In the genomic region with DNA sequence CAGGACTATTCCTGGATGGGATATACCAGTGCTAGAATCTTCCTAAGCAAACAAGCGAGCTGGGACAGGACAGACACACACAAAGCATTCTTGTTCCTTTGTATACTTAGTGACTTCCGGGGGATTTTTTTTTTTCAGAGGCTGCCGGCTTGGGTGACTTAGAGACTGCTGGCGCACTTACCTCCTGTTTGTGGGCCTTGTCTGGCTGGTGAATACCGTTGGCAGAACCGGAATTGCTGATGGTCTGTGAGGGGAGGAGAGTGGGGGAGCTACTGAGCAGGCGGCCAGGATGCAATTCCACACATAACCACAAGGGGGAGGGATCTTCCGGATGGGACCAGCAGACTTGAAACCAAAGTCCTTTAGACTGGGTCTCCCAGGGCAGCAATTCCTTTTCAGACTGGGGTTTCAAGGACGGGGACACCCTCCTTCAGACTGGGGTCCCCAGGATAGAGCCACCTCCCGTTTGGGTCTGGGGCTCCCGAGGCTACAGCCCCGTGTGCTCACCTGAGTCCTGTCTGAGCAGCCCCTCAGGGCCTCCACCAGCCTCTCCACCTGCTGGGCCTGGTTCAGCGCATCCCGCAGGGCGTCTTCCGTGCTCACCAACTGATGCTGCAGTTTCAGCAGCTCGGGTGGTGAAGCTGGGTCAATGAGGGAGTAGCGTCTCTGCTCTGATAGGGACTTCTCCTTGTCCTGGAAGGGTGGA, we compare ENCODE assay signal across 8 mouse cellular contexts. TPM values are rescaled to one million over a fixed set of nuclear protein-coding genes. Genes with fewer than 3 reads are reported as not detected.
DNase-seq lines count a peak whose midpoint lies in the region; ATAC-seq lines count a peak whose summit lies in the region.

No protein-coding gene starts in this region.

- peaks cover 41% of the 10 kb centered on the region for H3K36me3 ChIP-seq in heart, embryonic 14.5 days (ENCODE audit: control insufficient read depth, insufficient read depth, low read length)
- peaks cover 10% of the 10 kb centered on the region; the same call in 1 of the 2 replicates for H3K36me3 ChIP-seq in liver, embryonic 13.5 days
- peaks cover 83% of the 10 kb centered on the region for H3K36me3 ChIP-seq in neural tube, embryonic 13.5 days

- H3K27ac ChIP-seq in heart, embryonic 14.5 days (replicated peaks in 1 of 2; ENCODE audit: control insufficient read depth in 1 of 2, insufficient read depth in 1 of 2, low read depth in 2 of 2, low read length in 2 of 2) = 0 out of 4 replicates have a peak overlapping the region, but pooled peaks of 1 of the 2 experiments have one; percentile 37
- H3K27ac ChIP-seq in liver, embryonic 13.5 days = peak overlapping the region; percentile 43; the same call in 1 of the 2 replicates
- H3K27ac ChIP-seq in neural tube, embryonic 13.5 days (replicated peaks) = 0 out of 2 replicates have a peak overlapping the region, but pooled peaks have one; percentile 33

- H3K27me3 ChIP-seq in heart, embryonic 14.5 days (ENCODE audit: control insufficient read depth, insufficient read depth, low read length) = no peaks in the 10 kb centered on the region
- no peaks in the 10 kb centered on the region for H3K27me3 ChIP-seq in liver, embryonic 13.5 days
- no peaks in the 10 kb centered on the region for H3K27me3 ChIP-seq in neural tube, embryonic 13.5 days

- H3K9ac ChIP-seq in heart, embryonic 14.5 days (ENCODE audit: low read length) = 0 out of 2 replicates have a peak overlapping the region, but pooled peaks have one; percentile 41
- H3K9ac ChIP-seq in liver, embryonic 13.5 days = peak overlapping the region; percentile 26; the same call in 1 of the 2 replicates
- no peak overlapping the region for H3K9ac ChIP-seq in neural tube, embryonic 13.5 days

- H3K4me2 ChIP-seq in heart, embryonic 14.5 days (ENCODE audit: low read length) = no peak overlapping the region
- H3K4me2 ChIP-seq in liver, embryonic 13.5 days = 0 out of 2 replicates have a peak overlapping the region, but pooled peaks have one; percentile 14
- H3K4me2 ChIP-seq in neural tube, embryonic 13.5 days = no peak overlapping the region

- H3K4me1 ChIP-seq in heart, embryonic 14.5 days (ENCODE audit: control insufficient read depth in 2 of 2, insufficient read depth in 2 of 2, low read length in 2 of 2) = no peaks in the 10 kb centered on the region
- peaks cover 21% of the 10 kb centered on the region for H3K4me1 ChIP-seq in liver, embryonic 13.5 days (replicated peaks)
- peaks cover 23% of the 10 kb centered on the region for H3K4me1 ChIP-seq in neural tube, embryonic 13.5 days (replicated peaks)

- peak; percentile 49 for DNase-seq in brain, embryonic 18.5 days (ENCODE audit: low read depth, low spot score)
- DNase-seq in fibroblast of lung, adult 2 months (ENCODE audit: low read depth) = peak; percentile 76
- DNase-seq in kidney, postnatal 10 days = peak; percentile 93
- DNase-seq in liver, embryonic 13.5 days = peak; percentile 66
- DNase-seq in telencephalon, adult 2 months (ENCODE audit: low read depth, low spot score) = peak; percentile 72

- peak; percentile 96 for ATAC-seq in CD4-positive, CD25-positive, alpha-beta regulatory T cell, adult 4 months
- ATAC-seq in heart, embryonic 14.5 days (ENCODE audit: insufficient number of reproducible peaks, insufficient read depth, low FRiP score, low read depth) = no peak
- ATAC-seq in liver, embryonic 13.5 days (ENCODE audit: low read depth) = peak; percentile 54
- ATAC-seq in neural tube, embryonic 13.5 days (ENCODE audit: low read depth) = no peak; the same call in 1 of the 2 replicates

- no peaks in the 10 kb centered on the region for H3K9me3 ChIP-seq in heart, embryonic 14.5 days (ENCODE audit: control insufficient read depth, low read length)
- no peaks in the 10 kb centered on the region for H3K9me3 ChIP-seq in liver, embryonic 13.5 days (replicated peaks)
- no peaks in the 10 kb centered on the region for H3K9me3 ChIP-seq in neural tube, embryonic 13.5 days

- no peak overlapping the region for H3K4me3 ChIP-seq in heart, embryonic 14.5 days (ENCODE audit: control insufficient read depth in 1 of 2, insufficient read depth in 1 of 2, low read depth in 1 of 2, low read length in 2 of 2)
- no peak overlapping the region for H3K4me3 ChIP-seq in liver, embryonic 13.5 days (replicated peaks)
- no peak overlapping the region for H3K4me3 ChIP-seq in neural tube, embryonic 13.5 days

- WGBS in heart, embryonic 14.5 days = 25% methylated on average over 18 of the region's 18 CpGs
- 26% methylated on average over 18 of the region's 18 CpGs for WGBS in liver, embryonic 13.5 days (ENCODE audit: insufficient replicate concordance)
- 30% methylated on average over 18 of the region's 18 CpGs for WGBS in neural tube, embryonic 13.5 days

RNA-seq across cellular contexts. Expression of a gene that starts 35.3 kb away (rescaled TPM):
- polyA plus RNA-seq in CD4-positive, CD25-positive, alpha-beta regulatory T cell, adult 4 months (2017; shearing (Covaris generic)) = 1 to 10 TPM; 6.0 to 8.0 TPM
- polyA plus RNA-seq in heart, embryonic 14.5 days (2014; fragmentation: Nextera tagmentation; extraction: Ambion mirVana) = 53.9 and 55.0 TPM in 2 replicates
- 12.9 and 13.6 TPM in 2 replicates for polyA plus RNA-seq in liver, embryonic 13.5 days (2015; fragmentation: Nextera tagmentation; extraction: Ambion mirVana)
- polyA plus RNA-seq in neural tube, embryonic 13.5 days (2015; fragmentation: Nextera tagmentation; extraction: Ambion mirVana) = 63.1 and 85.8 TPM in 2 replicates

Comparison
In these comparisons a context has a peak if more than half of its experiments do, and no peak if none do; other contexts are left out.
1. ATAC-seq: peak in CD4-positive, CD25-positive, alpha-beta regulatory T cell, adult 4 months (single experiment) and liver, embryonic 13.5 days (single experiment); none in heart, embryonic 14.5 days (single experiment) and neural tube, embryonic 13.5 days (single experiment).
2. Peak in every context shown above with its lines, with median percentiles within 50 percentile points of each other: DNase-seq.